ENCODE assay signal across 10 mouse cellular contexts in the genomic region with DNA sequence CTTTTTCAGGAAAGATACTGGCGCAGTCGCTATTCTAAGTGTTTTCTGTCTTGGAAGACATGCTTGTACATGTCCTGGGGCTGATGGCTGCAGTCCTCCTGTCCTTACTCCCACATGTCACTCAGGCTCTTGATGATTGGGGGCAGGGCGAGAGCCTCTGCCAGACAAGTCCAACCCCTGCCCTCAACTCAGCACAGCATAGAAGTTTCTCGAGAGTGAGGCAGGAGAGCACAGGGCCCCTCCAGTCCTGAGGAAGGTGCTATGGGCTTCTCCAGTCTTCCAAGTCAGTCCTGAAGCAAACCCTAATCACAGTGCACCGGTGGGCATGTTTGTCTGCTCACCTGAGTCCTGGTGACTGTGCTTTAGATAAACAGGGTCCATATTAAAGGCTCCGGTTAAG. TPM values are rescaled to one million over a fixed set of nuclear protein-coding genes. Genes with fewer than 3 reads are reported as not detected.
A peak's percentile ranks its signal among the peaks of the same experiment; 100 is the strongest.
DNase-seq lines count a peak whose midpoint lies in the region; ATAC-seq and TF ChIP-seq lines count a peak whose summit lies in the region.
"Had no signal": no experiment of that assay in that cellular context is flagged by ENCODE, and none has a peak within 500 bp of the region (broad histone marks: within the 10 kb centered on the region; RNA-seq: fewer than 3 reads in every experiment).

No protein-coding gene starts in this region.

- no peaks in the 10 kb centered on the region for H3K79me2 ChIP-seq in heart, adult 2 months (replicated peaks; ENCODE audit: control insufficient read depth, insufficient read depth, low read length)

- peak overlapping the region; percentile 65 for H3K9ac ChIP-seq in heart, embryonic 12.5 days
- no peak overlapping the region for H3K9ac ChIP-seq in heart, adult 2 months (ENCODE audit: low read depth, low read length)
- peak overlapping the region; percentile 44 for H3K9ac ChIP-seq in lung, embryonic 16.5 days (ENCODE audit: low read length)
- no peak overlapping the region for H3K9ac ChIP-seq in embryonic facial prominence, embryonic 15.5 days
- H3K9ac ChIP-seq in neural tube, embryonic 13.5 days = no peak overlapping the region

- peak overlapping the region; percentile 40 for H3K4me2 ChIP-seq in heart, embryonic 12.5 days
- peak overlapping the region; percentile 36 for H3K4me2 ChIP-seq in lung, embryonic 16.5 days (ENCODE audit: low read depth, low read length)
- H3K4me2 ChIP-seq in embryonic facial prominence, embryonic 15.5 days (replicated peaks) = 0 out of 2 replicates have a peak overlapping the region, but pooled peaks have one; percentile 6
- no peak overlapping the region for H3K4me2 ChIP-seq in neural tube, embryonic 13.5 days

- peak overlapping the region; percentile 98 for H3K27ac ChIP-seq in heart, embryonic 12.5 days (ENCODE audit: poor library complexity, severe bottlenecking)
- no peak overlapping the region for H3K27ac ChIP-seq in heart, adult 2 months
- peak overlapping the region; percentile 97 for H3K27ac ChIP-seq in lung, embryonic 16.5 days (ENCODE audit: low read length)
- H3K27ac ChIP-seq in embryonic facial prominence, embryonic 15.5 days (replicated peaks) = peak overlapping the region; percentile 82
- H3K27ac ChIP-seq in neural tube, embryonic 13.5 days (replicated peaks) = peak overlapping the region; percentile 59; the same call in 1 of the 2 replicates

- no peak for TF ChIP-seq POLR2A in heart, adult 2 months (IDR thresholded peaks at IDR 0.05; ENCODE audit: insufficient read depth, low read depth, low read length)

- WGBS in heart, embryonic 12.5 days = 13% methylated on average over 6 of the region's 6 CpGs
- 45% methylated on average over 6 of the region's 6 CpGs for WGBS in heart, adult 2 months
- WGBS in lung, embryonic 16.5 days = 25% methylated on average over 6 of the region's 6 CpGs
- WGBS in embryonic facial prominence, embryonic 15.5 days = 22% methylated on average over 6 of the region's 6 CpGs
- WGBS in neural tube, embryonic 13.5 days = 26% methylated on average over 6 of the region's 6 CpGs

- no peaks in the 10 kb centered on the region for H3K36me3 ChIP-seq in heart, embryonic 12.5 days
- H3K36me3 ChIP-seq in heart, adult 2 months (ENCODE audit: control insufficient read depth, insufficient read depth, low read length) = peaks cover 5% of the 10 kb centered on the region; the same call in 1 of the 2 replicates
- no peaks in the 10 kb centered on the region for H3K36me3 ChIP-seq in lung, embryonic 16.5 days (ENCODE audit: control insufficient read depth, insufficient read depth, low read length)
- H3K36me3 ChIP-seq in embryonic facial prominence, embryonic 15.5 days = no peaks in the 10 kb centered on the region
- no peaks in the 10 kb centered on the region for H3K36me3 ChIP-seq in neural tube, embryonic 13.5 days

- no peak for DNase-seq in heart, adult 2 months
- DNase-seq in lung, postnatal 10 days = no peak
- DNase-seq in gastrocnemius, adult 8-10 months (ENCODE audit: low spot score in 2 of 2) = no peak
- DNase-seq in layer of hippocampus, postnatal 14 days (ENCODE audit: low spot score in 2 of 2) = no peak
- DNase-seq: cerebellum, adult 11-12 months; thymus, adult 18-20 months had no signal

- no peak for TF ChIP-seq EP300 in heart, adult 2 months (IDR thresholded peaks at IDR 0.05; ENCODE audit: insufficient read depth, low read depth, low read length)

- no peaks in the 10 kb centered on the region for H3K27me3 ChIP-seq in heart, embryonic 12.5 days (replicated peaks)
- no peaks in the 10 kb centered on the region for H3K27me3 ChIP-seq in heart, adult 2 months (ENCODE audit: control insufficient read depth, insufficient read depth, low read length)
- H3K27me3 ChIP-seq in lung, embryonic 16.5 days (ENCODE audit: control insufficient read depth, insufficient read depth, low read depth, low read length) = no peaks in the 10 kb centered on the region
- H3K27me3 ChIP-seq in embryonic facial prominence, embryonic 15.5 days = no peaks in the 10 kb centered on the region
- H3K27me3 ChIP-seq in neural tube, embryonic 13.5 days = no peaks in the 10 kb centered on the region; the same call in 1 of the 2 replicates

- H3K4me1 ChIP-seq in heart, embryonic 12.5 days (replicated peaks) = peaks cover 85% of the 10 kb centered on the region
- peaks cover 7% of the 10 kb centered on the region for H3K4me1 ChIP-seq in heart, adult 2 months (ENCODE audit: control insufficient read depth, insufficient read depth, low read length)
- peaks cover 67% of the 10 kb centered on the region for H3K4me1 ChIP-seq in lung, embryonic 16.5 days (replicated peaks; ENCODE audit: control insufficient read depth, insufficient read depth, low read length)
- peaks cover 66% of the 10 kb centered on the region for H3K4me1 ChIP-seq in embryonic facial prominence, embryonic 15.5 days
- H3K4me1 ChIP-seq in neural tube, embryonic 13.5 days (replicated peaks) = peaks cover 71% of the 10 kb centered on the region

- no peak overlapping the region for H3K4me3 ChIP-seq in heart, embryonic 12.5 days
- H3K4me3 ChIP-seq in heart, adult 2 months = no peak overlapping the region
- H3K4me3 ChIP-seq in lung, embryonic 16.5 days (ENCODE audit: low read length) = peak overlapping the region; percentile 2; the same call in 1 of the 2 replicates
- H3K4me3 ChIP-seq in embryonic facial prominence, embryonic 15.5 days (replicated peaks) = no peak overlapping the region
- H3K4me3 ChIP-seq in neural tube, embryonic 13.5 days = no peak overlapping the region

- ATAC-seq in heart, embryonic 12.5 days (ENCODE audit: insufficient number of reproducible peaks, low FRiP score) = peak; percentile 30; the same call in 1 of the 2 replicates
- peak; percentile 56 for ATAC-seq in lung, embryonic 16.5 days (ENCODE audit: low read depth)
- no peak for ATAC-seq in embryonic facial prominence, embryonic 15.5 days (ENCODE audit: insufficient number of reproducible peaks, low FRiP score, low TSS enrichment, low read depth)
- no peak for ATAC-seq in neural tube, embryonic 13.5 days (ENCODE audit: low read depth)

- intact Hi-C loops in heart, adult 2 months (cut with DNase I) = loop anchor here (10.0 kb wide), 1 partner anchor 376 kb away; no protein-coding TSS in a partner anchor

- no peaks in the 10 kb centered on the region for H3K9me3 ChIP-seq in heart, embryonic 12.5 days (replicated peaks)
- no peaks in the 10 kb centered on the region for H3K9me3 ChIP-seq in lung, embryonic 16.5 days (ENCODE audit: control insufficient read depth, low read length)
- H3K9me3 ChIP-seq in embryonic facial prominence, embryonic 15.5 days (replicated peaks) = no peaks in the 10 kb centered on the region
- H3K9me3 ChIP-seq in neural tube, embryonic 13.5 days = no peaks in the 10 kb centered on the region

- no peak for TF ChIP-seq CTCF in heart, adult 2 months (IDR thresholded peaks at IDR 0.05)

RNA-seq across cellular contexts. Expression of a gene that starts 20.0 kb away (rescaled TPM):
- polyA plus RNA-seq in heart, embryonic 12.5 days (2016; fragmentation: Nextera tagmentation; extraction: Ambion mirVana) = 76.7 and 77.8 TPM in 2 replicates
- total RNA-seq in heart, adult 2 months (2021) = under 1 TPM; 0.21 to 0.30 TPM
- polyA plus RNA-seq in heart, adult 2 months (2012; rRNA removed) = 0.15 and 1.2 TPM in 2 replicates
- polyA plus RNA-seq in lung, embryonic 16.5 days (2015; fragmentation: Nextera tagmentation; extraction: Ambion mirVana) = 76.6 and 79.4 TPM in 2 replicates
- polyA plus RNA-seq in embryonic facial prominence, embryonic 15.5 days (2015; fragmentation: Nextera tagmentation; extraction: Ambion mirVana) = 43.1 and 45.2 TPM in 2 replicates
- 13.5 and 15.5 TPM in 2 replicates for polyA plus RNA-seq in neural tube, embryonic 13.5 days (2015; fragmentation: Nextera tagmentation; extraction: Ambion mirVana)
- total RNA-seq in gastrocnemius, adult 8-10 months (2022) = under 1 TPM; 0.19 to 0.88 (median 0.29) TPM
- total RNA-seq in layer of hippocampus, postnatal 14 days (2021) = 1 to 10 TPM; 1.0 to 2.1 TPM

Comparison
In these comparisons a context has a peak if more than half of its experiments do, and no peak if none do; other contexts are left out.
1. H3K9ac ChIP-seq: peak in heart, embryonic 12.5 days (single experiment) and lung, embryonic 16.5 days (single experiment); none in heart, adult 2 months (single experiment), embryonic facial prominence, embryonic 15.5 days (single experiment) and neural tube, embryonic 13.5 days (single experiment).
2. ATAC-seq: peak in heart, embryonic 12.5 days (single experiment) and lung, embryonic 16.5 days (single experiment); none in embryonic facial prominence, embryonic 15.5 days (single experiment) and neural tube, embryonic 13.5 days (single experiment).